Mouse (Mus musculus) embryonic facial prominence, embryonic 12.5 days (tissue): ENCODE measurements around the gene Zdhhc7. TPM values are rescaled to one million over a fixed set of nuclear protein-coding genes. Genes with fewer than 3 reads are reported as not detected.

Source experiments
- ATAC-seq: fragments of 200-750 bp; cut with Nextera tagmentation; 2 replicates; pipeline ENCODE4 v1.8.0; 2017; ENCODE audit not compliant: insufficient number of reproducible peaks, insufficient read depth, low FRiP score, low TSS enrichment
- H3K27ac ChIP-seq: fragments of 300-500 bp; sonication (generic); 2 replicates; pipeline ENCODE4 v1.5.1; 2016; ENCODE audit warnings: mild to moderate bottlenecking
- H3K27me3 ChIP-seq: fragments of 300-500 bp; sonication (generic); 2 replicates; pipeline ENCODE4 v1.6.1; 2016; ENCODE audit warnings: mild to moderate bottlenecking, moderate library complexity
- H3K36me3 ChIP-seq: fragments of 300-500 bp; sonication (generic); 2 replicates; pipeline ENCODE4 v1.6.1; 2016; ENCODE audit warnings: mild to moderate bottlenecking
- H3K4me1 ChIP-seq: fragments of 300-500 bp; sonication (generic); 2 replicates; pipeline ENCODE4 v1.6.1; 2016
- H3K4me2 ChIP-seq: fragments of 300-500 bp; sonication (generic); replicated peaks from 2 replicates; pipeline ENCODE4 v1.6.1; 2016; ENCODE audit warnings: mild to moderate bottlenecking, moderate library complexity
- H3K4me3 ChIP-seq: fragments of 300-500 bp; sonication (generic); 2 replicates; pipeline ENCODE4 v1.5.1; 2016; ENCODE audit warnings: mild to moderate bottlenecking
- H3K9ac ChIP-seq: fragments of 300-500 bp; sonication (generic); 2 replicates; pipeline ENCODE4 v1.6.1; 2016; ENCODE audit warnings: mild to moderate bottlenecking, moderate library complexity
- H3K9me3 ChIP-seq: fragments of 300-500 bp; sonication (generic); 2 replicates; pipeline ENCODE4 v1.6.1; 2016; ENCODE audit warnings: mild to moderate bottlenecking, moderate library complexity
- WGBS: fragments of 180-500 bp; shearing (Covaris S2); methylation state at CpG from one replicate; pipeline ENCODE4 v1.1.7; 2016; 5-methylcytosine and 5-hydroxymethylcytosine counted together
- polyA plus RNA-seq: library from polyadenylated mRNA; unstranded; fragments of >200 nt; fragmentation: Nextera tagmentation; extraction: Ambion mirVana; gene quantifications from 2 replicates; pipeline ENCODE4 v1.2.1, GENCODE M21; 2016

Zdhhc7 gene
- polyA plus RNA-seq, 1 experiment from 2014 or later: 34.7 TPM

- no peak overlapping the region for H3K4me2 ChIP-seq
- H3K36me3 ChIP-seq: no peaks in the 10 kb centered on the region
- 75% methylated on average over 5 of the region's 5 CpGs for WGBS
- no peaks in the 10 kb centered on the region for H3K27me3 ChIP-seq
- H3K4me1 ChIP-seq: peaks cover 5% of the 10 kb centered on the region
- no peak for ATAC-seq
- no peak overlapping the region for H3K9ac ChIP-seq
- H3K4me3 ChIP-seq: no peak overlapping the region
- H3K9me3 ChIP-seq: no peaks in the 10 kb centered on the region
- H3K27ac ChIP-seq: no peak overlapping the region
Observed at GRCm38 (mm10) chr8:120032549-120033208, 68.6 kb downstream of the Zdhhc7 start.

Other genes with a start within 250 kb of the Zdhhc7 start
- 11.0 and 12.5 TPM in 2 replicates for gene Klhl36, start 239.2 kb downstream of the Zdhhc7 start, polyA plus RNA-seq
- gene Usp10, start 191.1 kb downstream of the Zdhhc7 start, polyA plus RNA-seq: 154 TPM in 2 replicates
- 0.31 TPM in 1 of 2 replicates, not detected in the other for gene Gm20388, start 190.6 kb downstream of the Zdhhc7 start, polyA plus RNA-seq
- 6.7 and 7.1 TPM in 2 replicates for gene Crispld2, start 109.0 kb downstream of the Zdhhc7 start, polyA plus RNA-seq
- 5.9 and 6.5 TPM in 2 replicates for gene 6430548M08Rik, start 12.7 kb upstream of the Zdhhc7 start, polyA plus RNA-seq
- 0.70 and 1.7 TPM in 2 replicates for gene Fam92b, start 76.0 kb upstream of the Zdhhc7 start, polyA plus RNA-seq
- gene Gse1, start 127.0 kb upstream of the Zdhhc7 start, polyA plus RNA-seq: 10.6 and 12.3 TPM in 2 replicates